Mouse (Mus musculus) hindbrain, embryonic 16.5 days (tissue): ENCODE results near the gene Txndc15. TPM values are rescaled to one million over a fixed set of nuclear protein-coding genes. Genes with fewer than 3 reads are reported as not detected.

Source experiments
- ATAC-seq: fragments of 200-750 bp; cut with Nextera tagmentation; 2 replicates; pipeline ENCODE4 v1.8.0; 2017; ENCODE audit warnings: moderate TSS enrichment, moderate library complexity
- H3K27ac ChIP-seq: fragments of 300-500 bp; sonication (generic); 2 replicates; pipeline ENCODE4 v1.5.1; 2014; ENCODE audit warnings: low read depth, mild to moderate bottlenecking, control low read depth, low read length, moderate library complexity
- H3K27me3 ChIP-seq: fragments of 300-500 bp; sonication (generic); replicated peaks from 2 replicates; pipeline ENCODE4 v1.6.1; 2014; ENCODE audit warnings: low read length; ENCODE audit not compliant: control insufficient read depth, insufficient read depth
- H3K36me3 ChIP-seq: fragments of 300-500 bp; sonication (generic); 2 replicates; pipeline ENCODE4 v1.6.1; 2014; ENCODE audit warnings: mild to moderate bottlenecking, low read length, moderate library complexity, mixed read lengths; ENCODE audit not compliant: control insufficient read depth, insufficient read depth
- H3K4me1 ChIP-seq: fragments of 300-500 bp; sonication (generic); 2 replicates; pipeline ENCODE4 v1.6.1; 2014; ENCODE audit warnings: low read depth, low read length; ENCODE audit not compliant: control insufficient read depth, insufficient read depth
- H3K4me2 ChIP-seq: fragments of 300-500 bp; sonication (generic); 2 replicates; pipeline ENCODE4 v1.6.1; 2014; ENCODE audit warnings: mild to moderate bottlenecking, low read length, control low read depth, moderate library complexity
- H3K4me3 ChIP-seq: fragments of 300-500 bp; sonication (generic); 2 replicates; pipeline ENCODE4 v1.5.1; 2014; ENCODE audit warnings: mild to moderate bottlenecking, low read length, control low read depth, moderate library complexity
- H3K9ac ChIP-seq: fragments of 300-500 bp; sonication (generic); 2 replicates; pipeline ENCODE4 v1.6.1; 2014; ENCODE audit warnings: low read depth, mild to moderate bottlenecking, control low read depth, low read length, moderate library complexity
- H3K9me3 ChIP-seq: fragments of 300-500 bp; sonication (generic); 2 replicates; pipeline ENCODE4 v1.6.1; 2014; ENCODE audit warnings: mild to moderate bottlenecking, low read length, moderate library complexity; ENCODE audit not compliant: control insufficient read depth
- WGBS: fragments of 180-500 bp; shearing (Covaris S2); extraction: QIAGEN DNeasy Blood & Tissue Kit; methylation state at CpG from one replicate; pipeline ENCODE4 v1.1.7; 2014; 5-methylcytosine and 5-hydroxymethylcytosine counted together
- polyA plus RNA-seq: library from polyadenylated mRNA; unstranded; fragments of >200 nt; fragmentation: Nextera tagmentation; extraction: Ambion mirVana; gene quantifications from 2 replicates; pipeline ENCODE4 v1.2.1, GENCODE M21; 2015

The Txndc15 gene
- 142 and 149 TPM in 2 replicates for polyA plus RNA-seq

GRCm38 (mm10) chr13:55714501-55715166, at the start of gene Txndc15:
Txndc15 (plus strand) TSS chr13:55714650.
- Histone ChIP-seq H3K36me3 (no peaks in the 10 kb centered on the region), H3K27me3 (no peaks in the 10 kb centered on the region), H3K9me3 (no peaks in the 10 kb centered on the region), H3K9ac (peak within 1 kb of the TSS; percentile 94), H3K4me1 (peaks cover 14% of the 10 kb centered on the region), H3K4me2 (peak within 1 kb of the TSS; percentile 54), H3K27ac (peak within 1 kb of the TSS; percentile 94), H3K4me3 (peak within 1 kb of the TSS; percentile 78)
- WGBS = under 1% methylated on average over 50 of the region's 63 CpGs
- peak; percentile 93 for ATAC-seq

GRCm38 (mm10) chr13:55668550-55668949, 45.9 kb upstream of the Txndc15 start:
- Histone ChIP-seq H3K9ac (no peak overlapping the region), H3K36me3 (peaks cover 67% of the 10 kb centered on the region), H3K9me3 (no peaks in the 10 kb centered on the region), H3K27ac (no peak overlapping the region), H3K4me1 (no peaks in the 10 kb centered on the region), H3K27me3 (no peaks in the 10 kb centered on the region), H3K4me3 (no peak overlapping the region), H3K4me2 (no peak overlapping the region)
- 83% methylated on average over 6 of the region's 6 CpGs for WGBS
- ATAC-seq = no peak

- H3K4me3 ChIP-seq = no peak overlapping the region
- no peaks in the 10 kb centered on the region for H3K9me3 ChIP-seq
- no peak for ATAC-seq
- H3K4me2 ChIP-seq = no peak overlapping the region
- no peaks in the 10 kb centered on the region for H3K27me3 ChIP-seq
- no peaks in the 10 kb centered on the region for H3K4me1 ChIP-seq
- H3K9ac ChIP-seq = no peak overlapping the region
- no peak overlapping the region for H3K27ac ChIP-seq
- H3K36me3 ChIP-seq = peaks cover 57% of the 10 kb centered on the region
- 92% methylated on average over 6 of the region's 6 CpGs for WGBS
Measured at GRCm38 (mm10) chr13:55672711-55673110, 41.7 kb upstream of the Txndc15 start.

GRCm38 (mm10) chr13:55677364-55677763, 37.1 kb upstream of the Txndc15 start:
- Histone ChIP-seq H3K27ac (no peak overlapping the region), H3K27me3 (no peaks in the 10 kb centered on the region), H3K9ac (no peak overlapping the region), H3K36me3 (peaks cover 32% of the 10 kb centered on the region), H3K4me2 (no peak overlapping the region), H3K9me3 (no peaks in the 10 kb centered on the region), H3K4me3 (no peak overlapping the region), H3K4me1 (no peaks in the 10 kb centered on the region)
- no peak for ATAC-seq
- 89% methylated on average over 8 of the region's 8 CpGs for WGBS

GRCm38 (mm10) chr13:55682201-55682600, 32.2 kb upstream of the Txndc15 start:
- Histone ChIP-seq H3K4me1 (no peaks in the 10 kb centered on the region), H3K9me3 (no peaks in the 10 kb centered on the region), H3K4me2 (no peak overlapping the region), H3K9ac (no peak overlapping the region), H3K27me3 (no peaks in the 10 kb centered on the region), H3K36me3 (peaks cover 13% of the 10 kb centered on the region), H3K4me3 (no peak overlapping the region), H3K27ac (no peak overlapping the region)
- 86% methylated on average over 9 of the region's 9 CpGs for WGBS
- no peak for ATAC-seq

GRCm38 (mm10) chr13:55683581-55683980, 30.9 kb upstream of the Txndc15 start:
- 96% methylated on average over 3 of the region's 3 CpGs for WGBS
- H3K9me3 ChIP-seq = no peaks in the 10 kb centered on the region

GRCm38 (mm10) chr13:55686107-55686633, 28.3 kb upstream of the Txndc15 start:
- WGBS = 63% methylated on average over 9 of the region's 9 CpGs
- Histone ChIP-seq H3K27ac (0 out of 2 replicates have a peak overlapping the region, but pooled peaks have one; percentile 6), H3K9me3 (no peaks in the 10 kb centered on the region), H3K4me2 (no peak overlapping the region), H3K4me1 (peaks cover 3% of the 10 kb centered on the region), H3K36me3 (no peaks in the 10 kb centered on the region), H3K9ac (no peak overlapping the region; the same call in 1 of the 2 replicates), H3K27me3 (no peaks in the 10 kb centered on the region), H3K4me3 (no peak overlapping the region)
- peak; percentile 85 for ATAC-seq

More at GRCm38 (mm10) chr13:55683581-55683980, 30.9 kb upstream of the Txndc15 start:
- Histone ChIP-seq H3K36me3 (peaks cover 8% of the 10 kb centered on the region; the same call in 1 of the 2 replicates), H3K4me2 (no peak overlapping the region), H3K27ac (no peak overlapping the region), H3K27me3 (no peaks in the 10 kb centered on the region), H3K4me3 (no peak overlapping the region), H3K9ac (no peak overlapping the region), H3K4me1 (peaks cover 3% of the 10 kb centered on the region)
- no peak for ATAC-seq

- no peaks in the 10 kb centered on the region for H3K27me3 ChIP-seq
- H3K9me3 ChIP-seq = no peaks in the 10 kb centered on the region
- H3K4me1 ChIP-seq = peaks cover 3% of the 10 kb centered on the region
- ATAC-seq = no peak
- WGBS = 11% methylated on average over 4 of the region's 4 CpGs
- H3K4me3 ChIP-seq = no peak overlapping the region
- no peak overlapping the region for H3K4me2 ChIP-seq
- H3K9ac ChIP-seq = no peak overlapping the region; the same call in 1 of the 2 replicates
- no peaks in the 10 kb centered on the region for H3K36me3 ChIP-seq
- H3K27ac ChIP-seq = 0 out of 2 replicates have a peak overlapping the region, but pooled peaks have one; percentile 7
Measured at GRCm38 (mm10) chr13:55687927-55688602, 26.4 kb upstream of the Txndc15 start.
